Mouse (Mus musculus) G1E (cell line): ENCODE data around the gene Haus5. TPM values are rescaled to one million over a fixed set of nuclear protein-coding genes. Genes with fewer than 3 reads are reported as not detected.

Experiments used
- ATAC-seq: 2 replicates; pipeline ENCODE4 v1.8.0; 2016; ENCODE audit warnings: mild to moderate bottlenecking; ENCODE audit not compliant: insufficient number of reproducible peaks, poor library complexity, low FRiP score, severe bottlenecking; ENCODE audit errors: extremely low read depth
- DNase-seq: peaks from one replicate; pipeline ENCODE4 v3.0.0; 2012; ENCODE audit warnings: low spot score
- H3K27me3 ChIP-seq: 2 replicates; pipeline ENCODE4 v1.6.1; 2012; ENCODE audit warnings: mild to moderate bottlenecking, low read length, inconsistent platforms; ENCODE audit not compliant: insufficient read depth
- H3K36me3 ChIP-seq: replicated peaks from 2 replicates; pipeline ENCODE3; 2012; ENCODE audit warnings: mild to moderate bottlenecking, inconsistent platforms
- H3K4me1 ChIP-seq: 2 replicates; pipeline ENCODE4 v1.6.1; 2012; ENCODE audit warnings: low read depth, low read length, inconsistent platforms, mixed read lengths; ENCODE audit not compliant: insufficient read depth
- H3K4me3 ChIP-seq: 2 replicates; pipeline ENCODE4 v1.5.1; 2012; ENCODE audit warnings: low read depth, mild to moderate bottlenecking, inconsistent platforms, low read length, moderate library complexity, mixed read lengths
- H3K9me3 ChIP-seq: replicated peaks from 2 replicates; pipeline ENCODE4 v1.6.1; 2012; ENCODE audit warnings: inconsistent platforms
- CTCF ChIP-seq: IDR thresholded peaks from 2 replicates; pipeline ENCODE4 v1.5.1; 2012; ENCODE audit warnings: low read depth, low read length, inconsistent platforms, mixed read lengths
- GATA1 ChIP-seq: IDR thresholded peaks from 2 replicates; pipeline ENCODE4 v1.6.1; 2012; ENCODE audit warnings: borderline replicate concordance, low read length, inconsistent platforms, mixed read lengths
- GATA2 ChIP-seq: IDR thresholded peaks from 2 replicates; pipeline ENCODE4 v1.6.1; 2012; ENCODE audit warnings: low read depth, low read length, inconsistent platforms, borderline replicate concordance
- POLR2AphosphoS5 ChIP-seq: IDR thresholded peaks from 2 replicates; pipeline ENCODE4 v1.6.1; 2012; ENCODE audit warnings: low read depth, low read length, inconsistent platforms; ENCODE audit not compliant: insufficient replicate concordance
- TAL1 ChIP-seq: conservative IDR thresholded peaks from 2 replicates; pipeline ENCODE4 v1.6.1; 2012; ENCODE audit warnings: low read depth, low read length, inconsistent platforms, mixed read lengths
- polyA plus RNA-seq: library from polyadenylated mRNA; stranded (reverse); fragments of >175 nt; gene quantifications from 2 replicates; pipeline ENCODE4 v1.2.3, GENCODE M21; 2012
- total RNA-seq, 2 experiments: library from RNA; stranded (forward) in 1 of 2; stranded (reverse) in 1 of 2; fragments of 200-1000 nt in 1 of 2; fragments of >200 nt in 1 of 2; fragmentation: Nextera tagmentation in 1 of 2; gene quantifications; 2 replicates each; pipeline ENCODE4 v1.2.3; 2014 to 2017

The Haus5 gene
- total and polyA plus RNA-seq, 3 experiments: 24.2 to 46.7 (median 40.4) TPM

DNA sequence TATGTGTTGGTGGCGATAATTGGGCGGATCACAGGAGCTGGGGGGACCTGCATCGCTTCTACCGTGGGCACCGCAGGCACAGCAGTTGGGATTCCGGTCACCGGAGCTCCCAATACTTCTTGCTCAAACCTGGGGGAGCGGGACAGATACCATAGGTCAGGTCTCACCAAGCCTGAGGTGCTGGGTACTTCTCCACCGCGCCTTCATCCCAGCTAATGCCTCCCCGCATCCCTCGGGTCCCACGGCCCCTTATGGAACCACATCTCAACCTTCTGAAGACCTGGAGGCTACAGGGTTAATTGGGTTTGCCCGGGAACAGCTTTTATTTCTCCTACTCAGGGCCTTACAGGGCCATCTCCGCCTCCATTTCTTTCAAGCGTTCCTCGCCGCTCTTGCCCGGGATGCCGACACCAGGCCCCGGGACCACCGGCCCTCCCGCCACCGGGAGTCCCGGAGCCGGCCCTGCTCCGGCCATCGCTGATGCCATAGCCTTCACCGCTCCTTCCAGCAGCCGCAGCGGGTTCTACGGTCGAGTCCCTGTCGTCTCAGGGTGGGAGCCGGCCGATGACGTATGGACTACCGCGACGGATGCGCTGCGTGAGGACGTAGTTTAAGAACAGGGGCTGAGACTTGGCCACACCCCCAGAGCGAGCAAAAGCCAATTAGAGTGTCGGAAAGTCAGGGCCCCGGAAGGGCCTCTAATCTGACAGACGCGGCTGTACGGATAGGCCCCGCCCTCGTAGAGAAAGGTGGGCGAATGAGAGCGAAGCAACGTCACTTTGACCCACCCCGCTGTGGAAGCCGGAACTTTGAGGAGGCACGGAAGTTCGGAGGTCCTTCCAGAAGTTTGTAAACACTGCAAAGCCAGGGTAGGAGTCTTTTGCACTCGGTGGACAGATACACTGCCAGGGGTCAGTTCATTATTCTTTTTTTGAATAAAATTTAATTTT, 14.9 kb downstream of the Haus5 start, which contains the start of gene Rbm42:
Rbm42 (minus strand) TSS at position 727 of the 950 bp plus-strand sequence.
- Histone ChIP-seq H3K4me1 (peaks cover 21% of the 10 kb centered on the region), H3K4me3 (peak within 1 kb of the TSS; percentile 85), H3K9me3 (no peaks in the 10 kb centered on the region), H3K36me3 (peaks cover 73% of the 10 kb centered on the region), H3K27me3 (no peaks in the 10 kb centered on the region)
- DNase-seq (peak; percentile 98), ATAC-seq (peak; percentile 100)
- TF ChIP-seq GATA1: no peak
- TF ChIP-seq CTCF: no peak
- no peak for TF ChIP-seq TAL1
- TF ChIP-seq POLR2AphosphoS5: no peak

DNA sequence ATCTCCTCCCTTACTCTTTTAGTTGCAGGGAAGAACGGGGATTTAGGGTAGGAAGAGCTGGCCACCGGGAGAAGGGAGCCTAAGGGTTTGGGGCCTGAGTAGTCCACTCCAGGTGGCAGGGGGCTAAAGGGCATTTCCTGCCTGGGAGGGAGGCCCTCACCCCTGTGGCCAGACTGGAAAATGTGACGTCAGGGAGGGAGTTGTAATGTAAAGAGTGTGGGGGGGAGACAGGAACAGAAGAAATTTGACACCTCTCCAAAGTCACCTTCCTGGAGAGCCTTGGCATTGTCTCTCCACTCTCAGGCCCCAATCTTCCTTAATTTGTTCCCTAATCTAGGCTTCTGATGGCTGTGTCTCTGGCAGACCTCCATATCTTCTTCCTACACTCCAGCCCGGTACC, 25.7 kb downstream of the Haus5 start:
- Histone ChIP-seq H3K27me3 (peaks cover 25% of the 10 kb centered on the region), H3K9me3 (no peaks in the 10 kb centered on the region), H3K36me3 (peaks cover 46% of the 10 kb centered on the region), H3K4me1 (peaks cover 9% of the 10 kb centered on the region), H3K4me3 (no peak overlapping the region)
- DNase-seq (no peak), ATAC-seq (no peak)
- TF ChIP-seq GATA1 (no peak), CTCF (no peak), TAL1 (no peak), POLR2AphosphoS5 (no peak), GATA2 (no peak)

DNA sequence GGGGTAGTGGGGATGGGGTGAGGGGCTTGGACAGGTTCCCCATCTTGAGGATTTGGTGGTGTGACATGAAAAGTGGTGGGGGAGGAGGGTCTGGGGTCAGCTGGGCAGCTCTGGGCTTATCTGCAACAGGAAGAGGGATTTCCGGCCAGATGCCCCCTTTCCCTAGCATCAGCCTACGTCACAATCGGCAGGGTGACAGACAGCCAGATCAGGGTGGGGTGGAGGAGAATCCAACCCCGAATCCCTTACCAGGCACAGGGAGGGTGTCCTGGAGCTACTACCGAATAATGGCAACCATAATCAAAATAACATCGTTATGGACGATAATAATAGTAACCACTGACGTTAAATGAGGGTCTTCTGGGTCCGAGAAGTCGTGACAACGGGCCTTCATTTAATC, 28.4 kb downstream of the Haus5 start:
- no peak for DNase-seq
- TF ChIP-seq CTCF (no peak), GATA1 (no peak), GATA2 (no peak), TAL1 (no peak), POLR2AphosphoS5 (no peak)
- peaks cover 19% of the 10 kb centered on the region for H3K36me3 ChIP-seq
- H3K4me3 ChIP-seq: no peak overlapping the region
- H3K9me3 ChIP-seq: no peaks in the 10 kb centered on the region
- H3K27me3 ChIP-seq: peaks cover 39% of the 10 kb centered on the region
- H3K4me1 ChIP-seq: peaks cover 12% of the 10 kb centered on the region
- ATAC-seq: no peak

DNA sequence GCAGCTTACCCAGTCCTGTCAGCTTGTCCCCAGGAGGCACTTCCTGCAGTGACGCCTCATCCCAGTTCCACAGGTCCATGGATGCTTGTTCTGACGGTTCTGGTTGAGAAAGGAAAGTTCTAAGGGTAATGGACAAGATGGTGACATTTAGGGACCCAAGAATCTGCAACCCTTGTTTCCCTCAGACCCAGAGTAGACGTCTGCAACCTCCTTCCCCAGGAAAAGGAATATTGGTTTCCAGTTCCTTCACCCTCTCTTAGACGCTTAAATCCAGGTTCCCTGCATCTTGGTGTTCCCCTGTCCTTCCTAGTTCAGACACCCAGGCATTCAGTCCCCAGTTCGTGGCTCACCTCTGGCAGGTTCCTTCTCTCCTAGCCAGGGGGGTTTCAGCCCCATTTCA, 29.0 kb downstream of the Haus5 start, which contains the start of gene Etv2:
Etv2 (minus strand) TSS at position 101 of the 400 bp plus-strand sequence.
- TF ChIP-seq GATA1 (no peak), CTCF (no peak), GATA2 (no peak), TAL1 (no peak), POLR2AphosphoS5 (no peak)
- H3K27me3 ChIP-seq: peaks cover 41% of the 10 kb centered on the region
- no peaks in the 10 kb centered on the region for H3K9me3 ChIP-seq
- peaks cover 12% of the 10 kb centered on the region for H3K4me1 ChIP-seq
- DNase-seq (no peak), ATAC-seq (no peak)
- H3K36me3 ChIP-seq: peaks cover 13% of the 10 kb centered on the region
- peak within 1 kb of the TSS; percentile 1; the same call in 1 of the 2 replicates for H3K4me3 ChIP-seq

DNA sequence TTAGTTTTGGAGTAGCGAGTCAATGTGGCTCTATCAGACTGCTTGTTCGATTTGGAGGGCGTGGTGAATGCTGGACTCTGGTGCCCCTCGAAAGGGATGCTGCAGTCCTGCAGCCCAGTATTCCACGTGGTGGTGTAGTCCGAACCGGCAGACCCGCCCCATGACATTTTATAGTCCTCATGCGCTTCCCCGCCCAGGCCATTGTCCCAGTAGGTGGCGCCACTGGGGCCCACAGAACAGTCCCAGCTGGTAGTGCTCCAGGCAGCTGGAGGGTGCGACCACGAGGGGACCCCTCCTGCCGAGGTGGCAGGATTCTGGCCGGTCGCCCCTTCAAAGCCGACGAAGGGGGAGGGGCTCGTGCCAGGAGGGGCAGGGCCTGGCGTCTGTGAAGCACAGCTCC, 30.2 kb downstream of the Haus5 start:
- H3K27me3 ChIP-seq: peaks cover 45% of the 10 kb centered on the region
- peak overlapping the region; percentile 1; the same call in 1 of the 2 replicates for H3K4me3 ChIP-seq
- TF ChIP-seq TAL1 (no peak), CTCF (0 out of 2 replicates have a peak, but pooled peaks have one; percentile 6)
- H3K4me1 ChIP-seq: peaks cover 12% of the 10 kb centered on the region
- no peak for ATAC-seq
- peak; percentile 17 for DNase-seq
- no peaks in the 10 kb centered on the region for H3K9me3 ChIP-seq
- peaks cover 2% of the 10 kb centered on the region for H3K36me3 ChIP-seq

DNA sequence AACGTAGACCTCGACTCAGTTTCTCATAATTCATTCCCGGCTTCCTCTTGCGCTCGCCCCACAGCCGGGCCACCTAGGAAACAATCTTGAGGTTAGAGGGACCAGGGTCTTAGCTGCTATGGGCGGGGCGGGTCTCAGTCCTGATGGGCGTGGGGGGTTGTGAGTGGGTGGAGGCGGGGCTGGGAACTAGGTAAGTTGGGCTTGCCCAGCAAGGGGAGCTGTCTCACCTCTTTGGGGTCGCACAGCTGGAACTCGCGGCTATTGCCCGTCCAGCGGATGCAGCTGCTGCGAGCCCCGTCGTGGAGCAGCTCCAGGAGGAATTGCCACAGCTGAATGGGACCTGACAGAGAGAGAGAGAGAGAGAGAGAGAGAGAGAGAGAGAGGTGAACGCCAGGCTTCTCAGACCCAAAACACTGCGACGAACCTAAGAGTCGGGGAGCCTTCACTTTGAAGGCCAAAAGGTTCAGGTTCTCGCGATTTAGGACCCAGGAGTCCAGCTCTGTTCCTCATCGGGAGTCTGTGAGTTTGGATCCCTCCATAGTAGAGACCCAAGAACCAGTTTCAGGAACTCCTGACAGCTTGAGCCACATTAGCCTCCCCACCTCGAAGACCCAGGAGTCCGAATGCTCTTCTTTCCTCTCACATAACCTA, 30.9 kb downstream of the Haus5 start:
- ATAC-seq (no peak), DNase-seq (no peak)
- Histone ChIP-seq H3K36me3 (no peaks in the 10 kb centered on the region), H3K4me1 (peaks cover 12% of the 10 kb centered on the region), H3K9me3 (no peaks in the 10 kb centered on the region), H3K4me3 (no peak overlapping the region), H3K27me3 (peaks cover 49% of the 10 kb centered on the region)
- TF ChIP-seq POLR2AphosphoS5 (no peak), GATA2 (no peak), TAL1 (no peak), CTCF (no peak), GATA1 (no peak)
